Mouse (Mus musculus) gastrocnemius, postnatal 25 days (tissue): ENCODE results near the gene Dennd5b. TPM values are rescaled to one million over a fixed set of nuclear protein-coding genes. Genes with fewer than 3 reads are reported as not detected.

ENCODE experiments used
- DNase-seq: peaks from one replicate; pipeline ENCODE4 v3.0.0; 2022
- total RNA-seq, 2 experiments: library from RNA; stranded (reverse); gene quantifications; 1 replicate in 1 of 2; 2 replicates in 1 of 2; pipeline ENCODE4 v1.2.3; 2021

Dennd5b gene
- total RNA-seq, 2 experiments from 2014 or later, result 5.1 to 5.2 TPM

- peak; percentile 27 for DNase-seq
Observed at GRCm38 (mm10) chr6:149100174-149101075, 1.1 kb downstream of the Dennd5b start.

DNA sequence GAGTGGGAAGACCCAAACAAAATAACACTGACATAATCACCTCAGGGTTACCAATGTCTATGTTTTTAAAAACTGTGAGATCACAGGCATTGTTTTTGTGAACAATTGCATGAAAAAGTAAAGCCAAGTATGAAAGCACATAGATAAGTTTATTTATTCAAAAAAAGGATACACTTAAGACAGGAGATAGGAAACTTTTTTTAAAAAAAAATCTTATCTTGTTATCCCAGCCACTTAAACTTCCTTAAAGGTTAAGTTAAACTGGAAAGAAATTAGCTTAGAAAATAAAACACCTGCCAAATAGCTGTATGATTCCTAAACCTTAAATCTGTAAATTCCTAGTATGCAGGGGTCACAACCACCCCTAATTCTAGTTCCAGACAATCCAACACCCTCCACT is 2.5 kb downstream of the Dennd5b start:
- DNase-seq, result no peak

DNA sequence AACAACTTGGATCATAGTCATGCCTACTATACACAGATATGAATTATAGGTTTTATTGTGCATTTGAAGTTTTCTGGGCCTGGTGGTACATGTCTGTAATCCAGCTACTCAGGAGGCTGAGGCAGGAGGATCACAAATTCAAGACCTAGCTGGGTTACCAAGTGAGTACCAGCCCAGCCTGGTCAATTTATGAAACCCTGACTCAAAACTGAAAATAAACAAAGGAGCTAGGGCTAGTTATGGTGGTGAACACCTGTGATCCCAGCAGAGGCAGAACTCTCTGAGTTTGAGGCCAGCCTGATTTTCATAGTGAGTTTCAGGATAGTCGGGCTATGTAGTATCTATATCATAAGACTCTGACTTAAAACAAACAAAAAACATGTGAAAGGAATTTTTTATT is 4.2 kb downstream of the Dennd5b start:
- no peak for DNase-seq

DNA sequence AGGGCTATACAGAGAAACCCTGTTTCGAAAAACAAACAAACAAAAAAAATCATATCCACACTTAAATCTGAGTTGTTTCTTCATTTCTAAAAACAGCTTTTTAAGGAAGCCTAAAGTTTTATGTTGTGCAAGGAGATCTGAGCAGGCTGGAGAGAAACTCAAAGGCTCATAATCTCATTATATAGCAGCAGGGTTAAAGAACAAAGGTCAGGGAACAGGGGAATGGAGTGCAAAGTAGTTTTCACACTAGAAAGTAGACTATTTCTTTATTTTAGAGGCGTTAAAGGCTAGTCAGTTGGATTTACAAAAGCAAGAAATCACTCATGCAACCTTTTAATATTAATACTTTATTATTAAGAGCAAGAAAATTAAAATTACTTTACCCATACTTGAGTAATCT is 5.2 kb downstream of the Dennd5b start:
- no peak for DNase-seq

DNA sequence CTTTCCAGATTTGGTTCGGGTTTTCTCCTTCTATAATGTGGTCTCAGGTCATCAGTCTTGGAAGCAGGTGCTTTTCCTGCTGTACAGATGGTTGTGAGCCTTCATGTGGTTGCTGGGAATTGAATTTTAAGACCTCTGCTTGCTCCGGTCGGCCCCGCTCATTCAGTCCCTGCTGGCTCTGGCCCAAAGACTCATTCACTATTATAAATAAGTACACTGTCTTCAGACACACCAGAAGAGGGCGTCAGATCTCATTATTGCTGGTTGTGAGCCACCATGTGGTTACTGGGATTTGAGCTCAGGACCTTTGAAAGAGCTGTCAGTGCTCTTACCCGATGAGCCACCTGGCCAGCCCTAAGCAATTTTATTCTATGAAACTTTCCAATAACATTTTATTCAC is 6.1 kb downstream of the Dennd5b start:
- no peak for DNase-seq

GRCm38 (mm10) chr6:149094555-149094954 is 6.9 kb downstream of the Dennd5b start:
- DNase-seq, result no peak

DNA sequence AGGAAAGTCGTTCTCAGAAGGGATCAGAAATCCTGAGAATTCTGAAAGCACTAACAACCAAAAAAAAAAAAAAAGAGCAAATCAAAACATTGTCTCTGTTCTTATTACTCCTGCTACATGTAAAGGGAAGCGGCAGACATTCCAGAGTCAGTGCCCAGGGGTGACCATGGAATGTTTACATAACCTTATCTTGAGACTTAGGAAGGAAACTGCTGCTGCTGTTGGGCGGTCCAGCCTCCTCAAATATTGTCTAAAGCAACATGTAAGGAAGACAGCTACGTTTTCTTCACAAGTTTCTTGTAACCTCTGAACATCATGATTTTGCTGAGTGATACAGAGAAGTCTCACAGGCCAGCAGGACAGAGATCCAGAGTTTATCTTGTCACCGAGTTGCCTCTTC is 8.0 kb downstream of the Dennd5b start:
- DNase-seq, result no peak

DNA sequence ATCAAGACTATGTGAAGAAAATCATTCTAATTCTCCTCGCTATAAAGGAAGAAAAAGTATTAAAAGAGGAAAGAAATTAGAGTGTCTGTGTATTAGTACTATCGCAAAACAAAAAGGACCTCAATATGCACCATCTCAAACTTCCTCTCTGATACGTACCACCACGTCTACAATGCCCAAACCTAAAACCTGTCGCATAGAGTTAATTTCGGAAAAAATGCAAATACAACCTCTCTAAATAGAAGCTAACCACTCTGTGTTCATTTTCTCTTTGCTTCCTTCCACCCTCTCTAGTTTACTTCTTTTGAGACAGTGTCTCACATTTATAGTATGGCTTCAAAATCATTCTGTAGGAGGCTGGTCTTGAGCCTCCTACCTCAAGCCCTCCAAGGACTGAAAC is 9.1 kb downstream of the Dennd5b start:
- no peak for DNase-seq

- no peak for DNase-seq
Observed at GRCm38 (mm10) chr6:149077136-149077808, 24.2 kb downstream of the Dennd5b start.

DNA sequence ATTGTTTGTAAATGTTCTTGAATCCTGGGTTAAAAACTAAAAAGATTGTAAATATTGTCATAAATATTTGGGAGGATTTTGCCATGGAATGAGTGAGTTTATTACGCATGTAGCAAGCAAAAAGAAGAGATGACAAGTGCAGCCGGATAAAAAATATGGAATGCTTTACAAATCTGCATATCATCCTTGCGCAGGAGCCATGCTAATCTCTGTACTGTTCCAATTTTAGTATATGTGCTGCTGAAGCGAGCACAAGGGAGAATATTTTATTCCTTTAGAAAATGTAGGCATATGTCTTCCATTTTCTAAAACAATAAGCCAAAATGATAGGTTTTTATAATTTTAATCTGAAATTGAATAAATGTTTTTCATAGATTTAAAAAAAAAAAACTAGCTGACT is 27.6 kb downstream of the Dennd5b start:
- DNase-seq, result no peak

- no peak for DNase-seq
Observed at GRCm38 (mm10) chr6:149072873-149073272, 28.6 kb downstream of the Dennd5b start.

GRCm38 (mm10) chr6:149070592-149071124 is 30.8 kb downstream of the Dennd5b start:
- no peak for DNase-seq

DNA sequence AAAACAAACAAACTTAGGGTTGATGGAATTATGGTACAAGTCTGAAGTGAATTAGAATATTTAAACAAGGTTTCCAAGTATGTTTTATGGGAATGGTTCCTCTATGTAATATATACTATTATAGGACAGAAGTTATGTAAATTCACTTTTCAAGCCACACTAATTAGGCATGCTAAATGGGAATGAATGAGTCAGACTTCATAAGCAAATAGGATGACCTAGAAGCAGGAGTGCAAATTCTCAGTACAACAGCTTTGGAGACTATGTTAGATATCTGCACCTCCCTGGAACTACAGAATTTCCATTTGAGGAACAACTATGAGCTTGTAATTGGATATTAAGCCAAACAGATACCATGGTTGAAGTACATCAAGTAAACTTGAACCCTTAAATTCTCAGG is 38.1 kb downstream of the Dennd5b start:
- no peak for DNase-seq

DNA sequence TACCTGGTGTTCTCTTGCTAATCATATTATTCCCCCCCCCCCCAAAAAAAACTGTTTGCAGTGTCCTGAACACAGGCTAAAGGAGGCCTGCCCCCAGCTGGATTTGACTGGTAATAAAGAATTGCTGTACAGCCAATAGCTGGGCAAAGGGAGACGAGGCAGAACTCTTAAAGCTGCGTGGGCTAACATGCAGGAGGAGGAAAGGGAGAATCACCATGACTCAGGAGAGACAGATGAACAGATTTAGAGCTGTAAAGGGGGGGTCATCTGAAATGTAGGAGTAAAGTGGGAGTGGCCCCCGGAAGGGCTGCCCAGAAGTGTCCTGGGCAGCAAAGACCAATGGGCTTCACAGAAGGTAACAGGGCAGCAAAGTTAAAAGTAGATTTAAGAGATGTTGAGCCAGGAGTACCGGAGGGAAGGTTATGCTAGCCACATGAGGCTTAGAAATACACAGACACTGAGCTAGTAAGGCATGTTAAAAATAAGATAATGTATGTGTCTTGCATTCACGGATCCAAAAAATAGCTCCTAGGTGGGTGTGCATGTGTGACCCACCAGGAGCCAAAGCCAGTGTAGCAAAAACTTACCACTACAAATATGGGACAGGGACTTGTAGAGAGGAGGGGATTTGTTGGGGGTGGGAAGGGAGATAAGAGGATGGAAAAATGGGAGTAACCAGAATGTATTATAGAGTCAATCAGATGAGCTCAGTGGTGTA is 40.7 kb downstream of the Dennd5b start:
- DNase-seq, result no peak

- no peak for DNase-seq
Observed at GRCm38 (mm10) chr6:149057947-149058391, 43.5 kb downstream of the Dennd5b start.

- no peak for DNase-seq
Observed at GRCm38 (mm10) chr6:149054780-149055179, 46.7 kb downstream of the Dennd5b start.

DNA sequence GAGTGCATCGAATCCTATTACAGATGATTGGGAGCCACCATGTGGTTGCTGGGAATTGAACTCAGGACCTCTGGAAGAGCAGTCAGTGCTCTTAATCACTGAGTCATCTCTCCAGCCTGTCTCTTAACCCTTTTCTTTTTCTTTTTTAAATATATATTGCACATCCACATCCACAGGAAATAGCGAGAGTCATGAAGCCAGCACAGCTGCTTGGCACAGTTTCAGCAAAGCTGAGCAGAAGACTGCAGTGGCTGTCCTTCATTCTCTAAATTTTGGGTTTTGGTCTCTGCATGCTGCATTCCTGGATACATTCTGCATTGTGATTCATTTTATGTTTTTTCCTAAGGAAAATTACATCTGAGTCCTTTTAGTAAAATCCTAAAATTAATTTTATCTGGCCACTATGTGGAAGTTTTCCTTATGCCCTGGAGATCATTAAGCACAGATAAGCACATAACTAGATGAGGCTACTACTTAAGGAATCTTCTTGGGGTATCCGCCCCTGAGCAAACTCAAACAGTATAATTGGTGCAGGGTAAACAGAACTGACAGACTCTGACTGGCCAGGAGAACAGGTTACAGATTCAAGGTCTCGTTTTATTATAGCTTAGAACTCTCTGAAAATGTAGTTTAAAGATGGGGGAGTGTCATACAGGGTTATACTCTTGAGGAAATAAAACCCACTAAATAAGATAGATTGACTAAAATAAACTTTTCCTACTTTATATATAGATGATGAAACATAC is 50.3 kb downstream of the Dennd5b start:
- no peak for DNase-seq

DNA sequence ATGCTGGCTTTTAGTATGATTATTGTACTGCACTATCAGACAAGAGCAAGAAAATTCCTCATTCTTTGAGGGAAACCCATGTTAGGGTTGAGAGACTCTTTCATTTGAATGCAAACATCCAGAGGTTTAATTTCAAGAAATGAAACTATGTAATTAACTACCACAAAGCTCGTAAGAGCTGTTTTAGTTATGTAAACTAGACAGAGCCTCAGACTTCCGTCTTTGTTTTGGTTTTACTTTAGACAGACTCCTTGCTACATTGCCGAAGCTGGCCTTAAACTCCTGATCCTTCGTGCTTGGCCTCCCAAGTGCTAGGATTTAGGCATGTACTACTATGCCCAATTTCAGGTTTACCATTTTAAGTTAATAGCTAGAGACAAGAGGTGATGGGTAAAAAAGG is 61.4 kb downstream of the Dennd5b start:
- DNase-seq, result no peak

DNA sequence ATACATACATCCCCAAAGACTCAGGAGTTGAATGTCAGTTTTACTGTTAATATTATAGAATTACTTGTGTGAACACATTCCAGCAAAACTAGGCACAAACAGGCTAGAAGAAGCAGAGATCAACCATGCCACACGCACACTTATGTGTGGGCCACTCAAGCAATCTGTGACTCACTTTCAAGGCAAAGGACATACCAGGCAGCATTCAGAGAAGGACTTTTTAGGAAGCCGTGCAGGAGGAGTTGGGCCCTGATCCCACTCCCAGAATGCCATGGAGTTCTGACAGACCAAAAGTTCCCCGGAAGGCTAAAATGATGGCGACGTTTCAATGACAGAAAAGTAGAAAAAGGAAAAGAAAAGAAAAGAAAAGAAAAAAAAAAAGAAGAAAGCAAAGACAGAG is 69.3 kb downstream of the Dennd5b start:
- DNase-seq, result no peak

DNA sequence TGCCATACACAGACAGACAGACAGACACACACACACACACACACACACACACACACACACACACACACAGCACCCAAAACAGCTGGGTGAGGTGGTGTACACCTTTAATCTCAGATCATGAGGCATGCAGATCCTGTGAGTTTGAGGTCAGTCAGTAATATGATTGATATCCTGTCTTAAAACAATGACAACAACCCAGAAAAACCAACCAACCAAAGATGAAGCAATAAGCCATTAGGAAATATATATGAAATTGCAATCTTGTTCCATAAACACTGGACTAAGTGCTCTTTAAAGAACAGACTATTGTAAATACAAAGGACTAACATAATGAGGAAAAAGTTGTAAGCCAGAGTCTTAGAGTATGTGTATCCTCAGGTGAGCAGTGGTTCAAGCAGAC is 70.1 kb downstream of the Dennd5b start:
- no peak for DNase-seq

DNA sequence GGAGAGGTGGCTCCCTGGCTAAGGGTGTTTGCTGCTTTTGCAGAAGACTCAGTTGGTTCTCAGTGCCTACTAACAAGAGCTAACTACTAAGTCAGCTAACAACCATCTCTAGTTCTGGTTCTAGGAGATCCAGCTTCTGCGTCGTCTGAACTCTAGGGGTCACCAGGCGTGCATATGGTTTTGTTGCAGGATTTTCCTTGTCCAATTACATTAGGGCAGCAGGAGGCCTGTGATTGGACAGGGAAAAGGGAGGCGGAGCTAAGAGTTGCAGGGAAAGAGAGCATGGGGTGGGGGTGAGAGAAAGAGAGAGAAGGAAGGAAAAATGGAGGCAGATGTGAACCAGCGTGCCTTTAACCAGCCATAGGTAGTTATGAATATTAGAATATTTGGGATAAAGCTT is 83.0 kb downstream of the Dennd5b start:
- DNase-seq, result no peak

- DNase-seq, result no peak
Observed at GRCm38 (mm10) chr6:149010766-149011301, 90.6 kb downstream of the Dennd5b start.
